Mouse (Mus musculus) A20 (cell line): ENCODE measurements at regions not wholly inside any gene's neighbourhood (a gene's known extent, or its start where the extent isn't known, plus 50 kb on each side); places are given as distances from the start of the nearest gene placed in this dataset.
A peak's percentile ranks its signal among the peaks of the same experiment; 100 is the strongest.

Source experiments
- DNase-seq: peaks from one replicate; pipeline ENCODE4 v3.0.0-alpha.2; 2011; ENCODE audit warnings: low read depth, low spot score

GRCm38 (mm10) chr10:24357636-24358035 lies 134.3 kb downstream of the Moxd1 start:
- DNase-seq: no peak

GRCm38 (mm10) chr10:24361424-24361823 lies 138.1 kb downstream of the Moxd1 start:
- DNase-seq: no peak

GRCm38 (mm10) chr10:24365369-24365768 lies 142.1 kb downstream of the Moxd1 start:
- no peak for DNase-seq

GRCm38 (mm10) chr10:24367010-24367409 lies 143.7 kb downstream of the Moxd1 start:
- DNase-seq: no peak

GRCm38 (mm10) chr10:24373957-24374356 lies 150.6 kb downstream of the Moxd1 start:
- DNase-seq: no peak

- DNase-seq: no peak
Measured at GRCm38 (mm10) chr10:24379291-24379690, 156.0 kb downstream of the Moxd1 start.

- DNase-seq: no peak
Measured at GRCm38 (mm10) chr10:24380478-24381273, 157.4 kb downstream of the Moxd1 start.

GRCm38 (mm10) chr10:24381917-24382316 lies 158.6 kb downstream of the Moxd1 start:
- DNase-seq: peak; percentile 19

GRCm38 (mm10) chr10:24384061-24384460 lies 160.7 kb downstream of the Moxd1 start:
- no peak for DNase-seq

GRCm38 (mm10) chr10:24388229-24388628 lies 164.9 kb downstream of the Moxd1 start:
- no peak for DNase-seq

GRCm38 (mm10) chr10:24391039-24391438 lies 167.7 kb downstream of the Moxd1 start:
- DNase-seq: no peak

GRCm38 (mm10) chr10:24392066-24392465 lies 168.7 kb downstream of the Moxd1 start:
- DNase-seq: no peak

- no peak for DNase-seq
Measured at GRCm38 (mm10) chr10:24395999-24396784, 172.9 kb downstream of the Moxd1 start.

GRCm38 (mm10) chr10:24397125-24397524 lies 173.8 kb downstream of the Moxd1 start:
- DNase-seq: no peak

- no peak for DNase-seq
Measured at GRCm38 (mm10) chr10:24404851-24405250, 181.5 kb downstream of the Moxd1 start.

- no peak for DNase-seq
Measured at GRCm38 (mm10) chr10:24406953-24407352, 183.6 kb downstream of the Moxd1 start.

GRCm38 (mm10) chr10:24407411-24408227 lies 184.3 kb downstream of the Moxd1 start:
- no peak for DNase-seq

- DNase-seq: peak; percentile 38
Measured at GRCm38 (mm10) chr10:24409976-24410375, 185.3 kb upstream of the Ccn2 start.

GRCm38 (mm10) chr10:24410885-24411284 lies 184.4 kb upstream of the Ccn2 start:
- no peak for DNase-seq

- DNase-seq: no peak
Measured at GRCm38 (mm10) chr10:24422498-24423160, 172.6 kb upstream of the Ccn2 start.

GRCm38 (mm10) chr10:24433737-24434367 lies 161.4 kb upstream of the Ccn2 start:
- no peak for DNase-seq
